Mouse (Mus musculus) stomach, postnatal 0 days (tissue): ENCODE results near the gene Syp.

ENCODE experiments used
- CTCF ChIP-seq: IDR thresholded peaks from 2 replicates; pipeline ENCODE4 v1.5.1; 2016; ENCODE audit warnings: antibody characterized with exemption, low read depth, mild to moderate bottlenecking, moderate library complexity
- EP300 ChIP-seq: optimal IDR thresholded peaks from 2 replicates; pipeline ENCODE3; 2016; ENCODE audit warnings: antibody characterized with exemption

DNA sequence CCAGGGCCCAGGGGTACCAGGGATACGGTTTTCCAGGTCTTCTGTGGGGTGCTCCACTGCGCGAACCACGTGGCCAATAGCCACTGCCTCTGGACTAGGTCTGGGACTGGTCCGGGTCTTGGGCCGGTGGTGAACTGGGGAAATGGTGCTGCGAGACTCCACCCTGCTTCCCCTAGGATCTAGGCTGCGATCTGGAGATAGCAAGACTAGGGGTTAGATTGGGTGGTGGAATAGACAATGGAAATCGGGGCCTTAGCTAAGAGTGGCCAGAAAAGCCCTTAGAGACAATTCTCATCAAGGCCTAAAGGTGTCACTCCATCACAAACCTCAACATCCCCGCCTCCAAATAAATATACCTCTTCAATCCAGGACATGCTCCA lies 36.7 kb downstream of the Syp start:
- no peak for TF ChIP-seq CTCF
- no peak for TF ChIP-seq EP300
